Mouse (Mus musculus) heart, postnatal 25 days (tissue): ENCODE measurements at regions not wholly inside any gene's neighbourhood (a gene's known extent, or its start where the extent isn't known, plus 50 kb on each side); places are given as distances from the start of the nearest gene placed in this dataset.

Experiments used
- DNase-seq: peaks from one replicate; pipeline ENCODE4 v3.0.0; 2022; ENCODE audit warnings: low spot score
- intact Hi-C: fragments of 180-260 bp; cut with DNase I; formaldehyde crosslinking; loops from one replicate; pipeline ENCODE4 v1.15.1; 2025

DNA sequence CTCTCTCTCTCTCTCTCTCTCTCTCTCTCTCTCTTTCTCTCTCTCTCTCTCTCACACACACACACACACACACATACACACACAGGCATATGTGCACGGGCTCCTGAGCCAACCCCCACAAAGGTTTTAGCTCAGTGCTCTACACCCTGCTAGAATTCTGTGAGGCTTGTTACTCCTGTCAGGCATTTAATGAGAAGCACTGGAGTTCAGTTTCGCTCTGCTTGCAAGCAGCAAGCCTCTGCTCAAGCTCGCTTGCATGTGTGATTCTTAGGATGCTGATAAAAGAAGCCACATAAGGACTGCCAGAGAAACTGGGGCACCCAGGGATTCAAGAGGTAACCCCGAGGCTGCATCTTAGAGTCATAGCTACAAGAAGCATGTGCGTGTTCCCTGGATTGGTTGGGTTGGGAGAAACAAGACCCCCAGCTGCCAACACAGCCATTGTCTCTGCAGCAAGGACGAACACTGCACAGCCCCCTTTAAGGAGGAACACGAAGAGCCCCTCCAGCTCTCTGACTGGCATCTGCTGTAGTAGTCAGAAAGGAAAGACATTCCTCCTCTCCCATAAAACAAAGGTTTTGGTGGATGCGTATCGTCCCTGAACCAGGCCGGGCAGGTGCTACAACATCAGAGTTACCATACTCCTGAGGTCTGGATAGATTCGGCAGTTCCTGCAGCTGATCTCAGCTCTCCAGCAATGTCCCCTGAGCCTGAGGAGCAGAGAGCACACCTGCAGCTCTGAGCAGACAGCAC is 62.4 kb upstream of the Cdh4 start:
- DNase-seq = no peak
- intact Hi-C loops = no loop called here

DNA sequence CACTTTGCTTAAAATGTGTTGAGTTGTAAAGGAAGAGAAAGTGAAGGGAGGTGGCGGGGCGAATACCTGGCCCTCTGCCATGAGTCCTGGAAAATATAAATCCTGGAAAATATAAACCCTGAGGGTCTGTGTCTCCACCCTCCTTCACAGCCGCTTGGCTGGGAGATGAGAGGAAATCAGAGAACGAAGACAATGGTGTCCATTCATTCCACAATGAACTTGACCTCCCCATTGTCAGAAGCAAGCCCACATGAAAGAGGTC is 61.9 kb upstream of the Cdh4 start:
- intact Hi-C loops = no loop called here
- DNase-seq = no peak

DNA sequence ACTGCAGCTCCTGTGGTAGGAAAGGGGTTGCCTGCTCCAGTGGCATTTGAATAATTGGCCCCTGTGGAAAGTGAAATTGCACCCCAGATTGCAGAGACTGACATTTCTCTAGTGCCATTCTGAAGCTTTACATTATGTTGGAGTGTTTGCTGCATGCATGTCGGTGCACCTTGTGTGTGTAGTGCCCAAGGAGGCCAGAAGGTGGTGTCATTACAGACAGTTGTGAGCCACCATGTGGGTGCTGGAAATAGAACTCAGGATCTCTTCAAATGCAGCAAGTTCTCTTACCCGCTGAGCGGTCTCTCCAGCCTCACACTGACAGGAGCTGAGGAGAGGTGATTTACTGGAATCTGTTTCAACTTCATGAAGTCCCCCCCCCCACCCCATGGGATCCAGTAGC is 60.3 kb upstream of the Cdh4 start:
- DNase-seq = no peak
- intact Hi-C loops = loop anchor here (1.0 kb wide), 1 partner anchor 28 kb away; no protein-coding TSS in a partner anchor

DNA sequence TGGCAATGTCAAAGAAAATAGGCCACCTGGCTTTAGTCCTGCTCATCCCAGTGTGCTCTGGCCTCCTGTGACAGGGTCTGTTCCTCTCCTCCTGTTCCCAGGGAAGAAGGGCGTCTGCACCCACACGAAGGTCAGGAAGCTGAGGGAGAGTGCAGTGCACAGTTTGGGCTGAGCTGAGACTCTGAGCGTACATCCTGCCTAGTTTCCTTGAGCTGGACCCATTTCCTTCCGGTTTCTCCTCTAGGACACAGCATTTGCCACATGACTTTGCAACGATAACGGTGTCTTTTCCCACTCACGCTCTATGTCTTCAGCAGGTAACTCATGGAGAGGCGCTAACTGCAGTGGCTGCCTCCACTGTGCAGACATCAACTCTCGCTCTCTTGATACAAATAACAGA is 59.6 kb upstream of the Cdh4 start:
- intact Hi-C loops = loop anchor here (1.0 kb wide), 1 partner anchor 28 kb away; no protein-coding TSS in a partner anchor
- DNase-seq = no peak

DNA sequence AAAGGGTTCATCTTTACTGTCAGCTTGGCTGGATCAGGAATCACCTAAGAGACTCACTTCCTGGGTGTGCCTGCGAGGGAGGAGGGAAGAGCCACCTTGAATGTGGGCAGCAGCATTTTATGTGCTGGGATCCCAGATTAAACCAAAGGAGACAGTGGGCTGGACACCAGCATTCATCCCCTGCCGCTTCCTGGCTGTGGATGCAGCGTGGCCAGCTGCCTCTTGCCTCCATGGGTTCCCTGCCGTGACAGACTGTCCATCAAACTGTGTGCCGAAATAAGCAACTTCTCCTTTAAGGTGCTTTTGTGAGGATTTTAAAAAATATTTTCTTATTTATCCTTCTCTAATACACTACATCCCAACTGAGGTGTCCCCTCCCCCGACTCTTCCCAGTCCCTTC is 55.4 kb upstream of the Cdh4 start:
- no peak for DNase-seq

DNA sequence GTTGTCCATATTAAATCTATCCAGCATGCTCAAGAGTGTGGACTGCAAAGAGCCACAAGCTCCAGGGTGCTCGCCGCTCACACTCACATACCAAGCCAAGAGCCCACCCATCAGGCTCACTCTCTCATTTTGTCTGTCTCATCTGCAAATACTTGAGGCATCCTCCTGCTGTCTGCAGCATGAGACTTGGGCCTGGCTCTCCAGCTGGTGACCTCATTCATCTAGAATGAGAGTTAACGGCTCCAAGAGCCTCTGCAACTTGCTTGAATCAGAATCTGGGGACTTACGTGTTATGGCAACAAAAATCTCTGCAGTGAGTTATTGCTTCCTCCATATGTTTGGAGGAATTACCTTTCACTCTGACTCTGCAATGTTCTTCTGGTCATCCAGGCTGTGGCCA is 51.7 kb upstream of the Cdh4 start:
- no peak for DNase-seq
- intact Hi-C loops = no loop called here

More for the DNA sequence above, 55.4 kb upstream of the Cdh4 start:
- intact Hi-C loops = no loop called here

DNA sequence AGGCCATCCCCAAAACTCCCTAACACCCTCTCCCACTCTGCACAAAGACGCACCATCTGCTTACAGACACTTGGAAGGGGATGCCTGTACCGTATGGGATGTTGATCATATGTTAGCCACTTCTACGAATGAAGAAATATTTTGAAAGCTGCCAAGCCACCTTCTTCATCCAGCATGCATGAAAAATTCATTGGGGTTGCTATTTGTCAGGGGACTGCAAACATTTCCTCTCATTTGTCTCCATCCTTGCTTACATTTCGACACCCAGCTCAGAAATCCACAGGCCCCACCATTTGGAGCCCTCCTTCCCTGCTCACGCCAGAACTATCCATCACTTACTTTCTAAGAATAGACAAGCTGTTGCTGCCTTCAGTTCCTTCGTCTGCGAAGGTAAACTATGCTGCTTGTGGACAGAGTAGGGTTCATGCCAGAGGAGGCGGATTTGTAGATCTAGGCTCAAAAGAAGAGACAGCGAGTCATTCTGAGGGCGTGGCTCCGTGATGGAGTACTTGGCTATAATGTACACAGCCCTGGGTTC is 51.2 kb upstream of the Cdh4 start:
- intact Hi-C loops = no loop called here
- DNase-seq = no peak
